Mouse (Mus musculus): ENCODE data around the gene Cyp19a1. TPM values are rescaled to one million over a fixed set of nuclear protein-coding genes. Genes with fewer than 3 reads are reported as not detected.

Gene Cyp19a1
- polyA plus RNA-seq, 1 experiment from 2014 or later: not detected

DNA sequence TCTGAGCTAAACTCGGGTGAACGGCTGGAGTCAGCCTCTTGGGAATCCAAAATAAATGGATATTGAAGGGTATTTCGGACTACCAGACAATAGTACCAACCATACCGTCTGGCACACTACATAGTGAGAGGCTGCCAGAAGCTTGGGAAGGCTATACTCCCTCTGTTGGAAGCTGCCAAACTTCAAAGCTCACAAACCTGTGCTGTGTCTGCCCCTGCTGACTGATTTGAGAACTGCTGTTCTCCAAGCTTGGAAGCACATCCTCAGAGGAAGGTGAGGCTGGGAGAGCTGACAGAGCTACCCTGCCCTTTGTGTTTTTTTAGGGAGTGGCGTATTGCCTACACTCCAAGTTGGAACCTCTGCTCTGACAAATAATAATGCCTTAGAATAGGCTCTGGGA lies 104.8 kb downstream of the Cyp19a1 start:
- H3K27me3 ChIP-seq: no peaks in the 10 kb centered on the region
- no peak overlapping the region for H3K27ac ChIP-seq
- H3K9ac ChIP-seq: no peak overlapping the region
- no peak overlapping the region for H3K4me2 ChIP-seq (replicated peaks)
- no peak for ATAC-seq (ENCODE audit: low FRiP score, low read depth)
- no peaks in the 10 kb centered on the region for H3K36me3 ChIP-seq
- WGBS: 72% methylated on average over 5 of the region's 5 CpGs
- no peaks in the 10 kb centered on the region for H3K4me1 ChIP-seq
- H3K9me3 ChIP-seq: peaks cover 15% of the 10 kb centered on the region
- no peak overlapping the region for H3K4me3 ChIP-seq

DNA sequence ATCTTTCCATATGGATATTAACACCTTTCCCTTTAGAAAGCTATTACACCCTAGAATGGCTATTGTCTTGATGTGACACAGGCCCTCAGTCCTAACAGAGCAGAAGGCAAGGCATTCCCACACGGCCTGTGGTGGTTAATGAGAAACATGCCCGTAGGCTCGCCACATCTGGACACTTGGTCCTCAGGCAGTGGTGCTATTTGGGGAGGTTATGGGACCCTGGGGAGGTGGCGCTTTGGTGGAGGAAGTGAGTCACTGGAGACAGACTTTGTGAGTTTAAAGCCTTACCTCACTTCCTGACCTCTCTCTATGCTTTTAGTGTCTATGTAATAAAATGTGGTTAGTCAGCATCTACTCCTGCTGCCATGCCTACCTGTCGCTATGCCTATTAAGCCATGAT lies 114.2 kb downstream of the Cyp19a1 start:
- Histone ChIP-seq H3K27ac (no peak overlapping the region), H3K4me3 (no peak overlapping the region), H3K9me3 (no peaks in the 10 kb centered on the region), H3K27me3 (no peaks in the 10 kb centered on the region), H3K4me2 (replicated peaks) (no peak overlapping the region), H3K4me1 (peaks cover 34% of the 10 kb centered on the region), H3K36me3 (no peaks in the 10 kb centered on the region), H3K9ac (no peak overlapping the region)
- peak; percentile 62; the same call in 1 of the 2 replicates for ATAC-seq (ENCODE audit: low FRiP score, low read depth)
- 12% methylated on average over 5 of the region's 5 CpGs for WGBS

DNA sequence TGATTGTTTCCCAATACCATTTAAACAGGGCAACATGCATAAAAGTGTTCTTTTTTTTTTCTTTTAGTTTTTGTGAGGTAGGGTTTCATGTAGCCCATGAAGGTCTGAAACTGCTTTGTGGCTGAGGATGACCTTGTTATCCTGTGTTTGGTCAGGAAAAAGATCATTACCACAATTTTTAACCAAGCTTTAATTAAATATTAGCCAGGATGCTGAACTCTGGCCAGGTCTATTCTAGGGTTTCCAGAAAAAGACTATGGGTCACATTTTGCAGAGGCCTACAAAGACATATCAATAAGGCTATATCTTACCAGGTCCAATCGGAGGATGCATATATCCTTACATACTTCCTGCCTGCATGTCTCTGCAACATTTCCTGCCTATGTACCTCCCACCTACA lies 128.7 kb downstream of the Cyp19a1 start:
- Histone ChIP-seq H3K27ac (no peak overlapping the region), H3K4me3 (no peak overlapping the region), H3K4me1 (no peaks in the 10 kb centered on the region), H3K4me2 (replicated peaks) (no peak overlapping the region), H3K27me3 (no peaks in the 10 kb centered on the region), H3K9me3 (no peaks in the 10 kb centered on the region), H3K36me3 (no peaks in the 10 kb centered on the region), H3K9ac (no peak overlapping the region)
- ATAC-seq (ENCODE audit: low FRiP score, low read depth): no peak
- WGBS: 76% methylated on average over 1 of the region's 1 CpGs

Other genes with a start within 250 kb of the Cyp19a1 start
- 0.66 and 0.93 TPM in 2 replicates for gene Tnfaip8l3, start 199.7 kb downstream of the Cyp19a1 start, polyA plus RNA-seq (2015; fragmentation: Nextera tagmentation; extraction: Ambion mirVana)
- gene Gldn, start 18.4 kb upstream of the Cyp19a1 start, polyA plus RNA-seq (2015; fragmentation: Nextera tagmentation; extraction: Ambion mirVana): 0.25 and 0.34 TPM in 2 replicates
- 5.2 and 5.4 TPM in 2 replicates for gene Dmxl2, start 233.5 kb upstream of the Cyp19a1 start, polyA plus RNA-seq (2015; fragmentation: Nextera tagmentation; extraction: Ambion mirVana)

Data from limb, embryonic 13.5 days (tissue).